Mouse (Mus musculus) hindbrain, embryonic 10.5 days (tissue): ENCODE measurements around the gene Olfr48. TPM values are rescaled to one million over a fixed set of nuclear protein-coding genes. Genes with fewer than 3 reads are reported as not detected.

Source experiments
- DNase-seq: peaks from one replicate; pipeline ENCODE4 v3.0.0-alpha.2; 2017; ENCODE audit warnings: low spot score
- H3K27ac ChIP-seq: fragments of 300-500 bp; sonication (generic); 2 replicates; pipeline ENCODE4 v1.5.1; 2016; ENCODE audit warnings: mild to moderate bottlenecking, moderate library complexity
- H3K27me3 ChIP-seq: fragments of 300-500 bp; sonication (generic); 2 replicates; pipeline ENCODE4 v1.6.1; 2016; ENCODE audit warnings: mild to moderate bottlenecking; ENCODE audit not compliant: poor library complexity, insufficient read depth, severe bottlenecking
- H3K36me3 ChIP-seq: fragments of 300-500 bp; sonication (generic); 2 replicates; pipeline ENCODE4 v1.6.1; 2016; ENCODE audit warnings: mild to moderate bottlenecking, moderate library complexity
- H3K4me1 ChIP-seq: fragments of 300-500 bp; sonication (generic); replicated peaks from 2 replicates; pipeline ENCODE4 v1.6.1; 2016; ENCODE audit warnings: mild to moderate bottlenecking
- H3K4me3 ChIP-seq: fragments of 300-500 bp; sonication (generic); 2 replicates; pipeline ENCODE4 v1.5.1; 2016; ENCODE audit warnings: mild to moderate bottlenecking, moderate library complexity
- H3K9me3 ChIP-seq: fragments of 300-500 bp; sonication (generic); 2 replicates; pipeline ENCODE4 v1.6.1; 2016; ENCODE audit warnings: mild to moderate bottlenecking, moderate library complexity
- WGBS: fragments of 180-500 bp; shearing (Covaris S2); methylation state at CpG from one replicate; pipeline ENCODE4 v1.1.7; 2016; 5-methylcytosine and 5-hydroxymethylcytosine counted together
- polyA plus RNA-seq: library from polyadenylated mRNA; unstranded; fragments of >200 nt; fragmentation: Nextera tagmentation; extraction: Ambion mirVana; gene quantifications from 2 replicates; pipeline ENCODE4 v1.2.1, GENCODE M21; 2016

Olfr48 gene
- polyA plus RNA-seq: not detected in 2 replicates

- H3K4me3 ChIP-seq: no peak within 1 kb of the TSS
- H3K4me1 ChIP-seq: no peaks in the 10 kb centered on the region
- H3K27ac ChIP-seq: no peak within 1 kb of the TSS
- DNase-seq: no peak
- 86% methylated on average over 5 of the region's 5 CpGs for WGBS
- H3K9me3 ChIP-seq: no peaks in the 10 kb centered on the region
- no peaks in the 10 kb centered on the region for H3K36me3 ChIP-seq
- H3K27me3 ChIP-seq: no peaks in the 10 kb centered on the region
Observed at GRCm38 (mm10) chr2:89848105-89848504, at the start of gene Olfr48. Gene Olfr48, minus strand, starts transcription at chr2:89848205.

- Histone ChIP-seq H3K36me3 (no peaks in the 10 kb centered on the region), H3K4me1 (no peaks in the 10 kb centered on the region), H3K9me3 (0 out of 2 replicates have a peak, but pooled peaks cover 3% of the 10 kb centered on the region), H3K27ac (no peak within 1 kb of the TSS), H3K4me3 (no peak within 1 kb of the TSS), H3K27me3 (no peaks in the 10 kb centered on the region)
- no peak for DNase-seq
- WGBS: 94% methylated on average over 1 of the region's 1 CpGs
Observed at GRCm38 (mm10) chr2:89878137-89878536, 30.1 kb upstream of the Olfr48 start, which contains the start of gene Olfr1257. Gene Olfr1257, plus strand, starts transcription at chr2:89878437.

GRCm38 (mm10) chr2:89849230-89849629 lies 1.2 kb upstream of the Olfr48 start:
- Histone ChIP-seq H3K27me3 (no peaks in the 10 kb centered on the region), H3K27ac (no peak overlapping the region), H3K4me1 (no peaks in the 10 kb centered on the region), H3K9me3 (no peaks in the 10 kb centered on the region), H3K4me3 (no peak overlapping the region), H3K36me3 (no peaks in the 10 kb centered on the region)
- WGBS: 98% methylated on average over 1 of the region's 1 CpGs
- DNase-seq: no peak

GRCm38 (mm10) chr2:89841455-89841854 lies 6.5 kb downstream of the Olfr48 start, which contains the start of gene Olfr1256:
Gene Olfr1256, minus strand, starts transcription at chr2:89841555.
- no peaks in the 10 kb centered on the region for H3K36me3 ChIP-seq
- H3K27me3 ChIP-seq: no peaks in the 10 kb centered on the region
- DNase-seq: no peak
- no peak within 1 kb of the TSS for H3K27ac ChIP-seq
- 58% methylated on average over 2 of the region's 2 CpGs for WGBS
- H3K4me1 ChIP-seq: no peaks in the 10 kb centered on the region
- no peaks in the 10 kb centered on the region for H3K9me3 ChIP-seq
- no peak within 1 kb of the TSS for H3K4me3 ChIP-seq

GRCm38 (mm10) chr2:89820216-89820615 lies 27.8 kb downstream of the Olfr48 start:
- no peaks in the 10 kb centered on the region for H3K36me3 ChIP-seq
- DNase-seq: no peak
- H3K9me3 ChIP-seq: 0 out of 2 replicates have a peak, but pooled peaks cover 3% of the 10 kb centered on the region
- no peaks in the 10 kb centered on the region for H3K27me3 ChIP-seq
- 81% methylated on average over 1 of the region's 1 CpGs for WGBS
- no peak overlapping the region for H3K27ac ChIP-seq
- no peaks in the 10 kb centered on the region for H3K4me1 ChIP-seq
- H3K4me3 ChIP-seq: no peak overlapping the region

- Histone ChIP-seq H3K36me3 (no peaks in the 10 kb centered on the region), H3K9me3 (no peaks in the 10 kb centered on the region), H3K27me3 (no peaks in the 10 kb centered on the region), H3K27ac (no peak within 1 kb of the TSS), H3K4me1 (no peaks in the 10 kb centered on the region), H3K4me3 (no peak within 1 kb of the TSS)
- no peak for DNase-seq
- 88% methylated on average over 3 of the region's 3 CpGs for WGBS
Observed at GRCm38 (mm10) chr2:89811751-89812150, 36.3 kb downstream of the Olfr48 start, which contains the start of gene Olfr1255. Gene Olfr1255, plus strand, starts transcription at chr2:89812051.

- no peaks in the 10 kb centered on the region for H3K27me3 ChIP-seq
- 87% methylated on average over 2 of the region's 2 CpGs for WGBS
- no peaks in the 10 kb centered on the region for H3K9me3 ChIP-seq
- no peak overlapping the region for H3K27ac ChIP-seq
- DNase-seq: no peak
- H3K4me3 ChIP-seq: no peak overlapping the region
- H3K36me3 ChIP-seq: no peaks in the 10 kb centered on the region
- no peaks in the 10 kb centered on the region for H3K4me1 ChIP-seq
Observed at GRCm38 (mm10) chr2:89810751-89811150, 37.3 kb downstream of the Olfr48 start.

- 94% methylated on average over 3 of the region's 3 CpGs for WGBS
Observed at GRCm38 (mm10) chr2:89799583-89799982, 48.4 kb downstream of the Olfr48 start.

GRCm38 (mm10) chr2:89793519-89793918 lies 54.5 kb downstream of the Olfr48 start, which contains the start of gene Olfr1254:
Gene Olfr1254, minus strand, starts transcription at chr2:89793619.
- Histone ChIP-seq H3K9me3 (no peaks in the 10 kb centered on the region), H3K36me3 (no peaks in the 10 kb centered on the region), H3K27ac (no peak within 1 kb of the TSS), H3K4me1 (no peaks in the 10 kb centered on the region), H3K27me3 (no peaks in the 10 kb centered on the region), H3K4me3 (no peak within 1 kb of the TSS)
- no peak for DNase-seq

More at GRCm38 (mm10) chr2:89799583-89799982, 48.4 kb downstream of the Olfr48 start:
- no peaks in the 10 kb centered on the region for H3K9me3 ChIP-seq
- H3K27ac ChIP-seq: no peak overlapping the region
- no peak for DNase-seq
- H3K36me3 ChIP-seq: no peaks in the 10 kb centered on the region
- H3K4me3 ChIP-seq: no peak overlapping the region
- H3K27me3 ChIP-seq: no peaks in the 10 kb centered on the region
- no peaks in the 10 kb centered on the region for H3K4me1 ChIP-seq

Other genes starting within 250 kb of the Olfr48 start
- not detected in 2 replicates for gene Olfr1247, start 234.1 kb downstream of the Olfr48 start, polyA plus RNA-seq
- not detected in 2 replicates for gene Olfr1248, start 230.0 kb downstream of the Olfr48 start, polyA plus RNA-seq
- gene Olfr1249, start 213.2 kb downstream of the Olfr48 start, polyA plus RNA-seq: not detected in 2 replicates
- not detected in 2 replicates for gene Olfr1250, start 186.7 kb downstream of the Olfr48 start, polyA plus RNA-seq
- not detected in 2 replicates for gene Olfr1251, start 176.3 kb downstream of the Olfr48 start, polyA plus RNA-seq
- gene Olfr1252, start 123.2 kb downstream of the Olfr48 start, polyA plus RNA-seq: not detected in 2 replicates
- gene Olfr1253, start 91.1 kb downstream of the Olfr48 start, polyA plus RNA-seq: not detected in 2 replicates
- gene Olfr1254, start 54.6 kb downstream of the Olfr48 start, polyA plus RNA-seq: not detected in 2 replicates
- gene Olfr1255, start 36.2 kb downstream of the Olfr48 start, polyA plus RNA-seq: not detected in 2 replicates
- gene Olfr1256, start 6.7 kb downstream of the Olfr48 start, polyA plus RNA-seq: not detected in 2 replicates
- gene Olfr1257, start 30.2 kb upstream of the Olfr48 start, polyA plus RNA-seq: not detected in 2 replicates
- not detected in 2 replicates for gene Olfr1258, start 79.1 kb upstream of the Olfr48 start, polyA plus RNA-seq
- not detected in 2 replicates for gene Olfr1259, start 100.5 kb upstream of the Olfr48 start, polyA plus RNA-seq
- not detected in 2 replicates for gene Olfr1260, start 126.1 kb upstream of the Olfr48 start, polyA plus RNA-seq
- gene Olfr1261, start 143.0 kb upstream of the Olfr48 start, polyA plus RNA-seq: not detected in 2 replicates
- gene Olfr1262, start 151.9 kb upstream of the Olfr48 start, polyA plus RNA-seq: not detected in 2 replicates
- gene Olfr1263, start 163.9 kb upstream of the Olfr48 start, polyA plus RNA-seq: not detected in 2 replicates
- gene Olfr1264, start 177.4 kb upstream of the Olfr48 start, polyA plus RNA-seq: not detected in 2 replicates
- gene Olfr1265, start 187.1 kb upstream of the Olfr48 start, polyA plus RNA-seq: not detected in 2 replicates
- gene Olfr140, start 215.4 kb upstream of the Olfr48 start, polyA plus RNA-seq: not detected in 2 replicates